Mouse (Mus musculus) G1E (cell line): Measurements from ENCODE around the gene Ccdc141.

Source experiments
- CTCF ChIP-seq: IDR thresholded peaks from 2 replicates; pipeline ENCODE4 v1.5.1; 2012; ENCODE audit warnings: low read depth, low read length, inconsistent platforms, mixed read lengths
- GATA1 ChIP-seq: IDR thresholded peaks from 2 replicates; pipeline ENCODE4 v1.6.1; 2012; ENCODE audit warnings: borderline replicate concordance, low read length, inconsistent platforms, mixed read lengths
- GATA2 ChIP-seq: IDR thresholded peaks from 2 replicates; pipeline ENCODE4 v1.6.1; 2012; ENCODE audit warnings: low read depth, low read length, inconsistent platforms, borderline replicate concordance
- POLR2AphosphoS5 ChIP-seq: IDR thresholded peaks from 2 replicates; pipeline ENCODE4 v1.6.1; 2012; ENCODE audit warnings: low read depth, low read length, inconsistent platforms; ENCODE audit not compliant: insufficient replicate concordance
- TAL1 ChIP-seq: conservative IDR thresholded peaks from 2 replicates; pipeline ENCODE4 v1.6.1; 2012; ENCODE audit warnings: low read depth, low read length, inconsistent platforms, mixed read lengths

DNA sequence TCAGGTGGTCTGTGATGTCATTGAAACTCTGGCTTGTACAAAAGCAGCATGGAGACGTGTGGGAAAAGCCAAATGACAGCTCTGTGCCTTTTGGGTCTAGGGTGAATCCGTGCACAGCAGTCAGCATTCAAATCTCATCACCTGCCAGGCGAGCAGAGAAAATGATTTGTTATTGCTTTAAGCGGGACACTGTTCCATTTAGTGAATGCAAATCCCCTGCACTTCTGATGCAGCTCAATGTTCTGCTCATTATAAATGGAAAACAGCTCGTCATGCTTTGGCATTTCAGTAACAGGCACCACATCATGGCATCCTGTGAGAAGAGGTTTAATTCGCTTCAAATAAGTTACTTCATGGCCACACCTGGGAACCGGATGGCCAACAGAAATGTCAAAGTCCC is 163.4 kb downstream of the Ccdc141 start:
- TF ChIP-seq CTCF = no peak
- TF ChIP-seq TAL1 = no peak
- TF ChIP-seq GATA1 = no peak
- TF ChIP-seq POLR2AphosphoS5 = no peak
- no peak for TF ChIP-seq GATA2
